Mouse (Mus musculus) cerebellum, postnatal 4 days (tissue): ENCODE measurements at regions not wholly inside any gene's neighbourhood (a gene's known extent, or its start where the extent isn't known, plus 50 kb on each side); places are given as distances from the start of the nearest gene placed in this dataset.

Source experiments
- DNase-seq, 2 experiments: peaks; one replicate each; pipeline ENCODE4 v3.0.0; 2022; ENCODE audit warnings: low spot score in 2 of 2, mixed read lengths in 1 of 2

GRCm38 (mm10) chr5:111944273-111944971 is 210.7 kb downstream of the Gm26897 start:
- DNase-seq: peak in 1 of 2 experiments; percentile 27

GRCm38 (mm10) chr5:111944972-111945285 is 211.2 kb downstream of the Gm26897 start:
- no peak for DNase-seq

- no peak for DNase-seq
Measured at GRCm38 (mm10) chr5:111946281-111946680, 212.6 kb downstream of the Gm26897 start.

- DNase-seq: no peak
Measured at GRCm38 (mm10) chr5:111957698-111958097, 224.0 kb downstream of the Gm26897 start.

- peak; percentile 38 to 59 for DNase-seq
Measured at GRCm38 (mm10) chr5:111958226-111958625, 224.5 kb downstream of the Gm26897 start.

GRCm38 (mm10) chr5:111965311-111965710 is 231.6 kb downstream of the Gm26897 start:
- DNase-seq: no peak

- peak in 1 of 2 experiments; percentile 17 for DNase-seq
Measured at GRCm38 (mm10) chr5:111968121-111968520, 234.4 kb downstream of the Gm26897 start.

- DNase-seq: peak in 1 of 2 experiments; percentile 11
Measured at GRCm38 (mm10) chr5:111968701-111969100, 235.0 kb downstream of the Gm26897 start.

- DNase-seq: peak in 1 of 2 experiments; percentile 10
Measured at GRCm38 (mm10) chr5:111971193-111971592, 237.5 kb downstream of the Gm26897 start.

GRCm38 (mm10) chr5:111971952-111972351 is 238.2 kb downstream of the Gm26897 start:
- DNase-seq: peak; percentile 18 to 32

- peak in 1 of 2 experiments; percentile 8 for DNase-seq
Measured at GRCm38 (mm10) chr5:111975686-111976085, 242.0 kb downstream of the Gm26897 start.

- peak in 1 of 2 experiments; percentile 14 for DNase-seq
Measured at GRCm38 (mm10) chr5:111979601-111980000, 245.9 kb downstream of the Gm26897 start.

GRCm38 (mm10) chr5:111982106-111982505 is 248.4 kb downstream of the Gm26897 start:
- peak in 1 of 2 experiments; percentile 11 for DNase-seq

- no peak for DNase-seq
Measured at GRCm38 (mm10) chr5:111985997-111986396, 252.3 kb downstream of the Gm26897 start.

GRCm38 (mm10) chr5:111987036-111987435 is 253.3 kb downstream of the Gm26897 start:
- DNase-seq: no peak

GRCm38 (mm10) chr5:111991805-111992204 is 258.1 kb downstream of the Gm26897 start:
- no peak for DNase-seq

GRCm38 (mm10) chr5:111993221-111993620 is 259.1 kb downstream of the Cryba4 start:
- no peak for DNase-seq

- no peak for DNase-seq
Measured at GRCm38 (mm10) chr5:111993930-111994329, 258.4 kb downstream of the Cryba4 start.

GRCm38 (mm10) chr5:111996806-111997205 is 255.5 kb downstream of the Cryba4 start:
- DNase-seq: no peak

GRCm38 (mm10) chr5:112001742-112002701 is 250.3 kb downstream of the Cryba4 start:
- no peak for DNase-seq

- no peak for DNase-seq
Measured at GRCm38 (mm10) chr5:112002856-112003660, 249.3 kb downstream of the Cryba4 start.

GRCm38 (mm10) chr5:112004041-112004440 is 248.3 kb downstream of the Cryba4 start:
- no peak for DNase-seq
